Mouse (Mus musculus): ENCODE measurements around the gene Gm4340. TPM values are rescaled to one million over a fixed set of nuclear protein-coding genes. Genes with fewer than 3 reads are reported as not detected.

Gene Gm4340
- not detected for polyA plus RNA-seq (2014; fragmentation: Illumina TruSeq; extraction: RNeasy Lipid Tissue Mini Kit (QIAGEN cat#74804); ENCODE audit: low read depth, low replicate concordance)

DNA sequence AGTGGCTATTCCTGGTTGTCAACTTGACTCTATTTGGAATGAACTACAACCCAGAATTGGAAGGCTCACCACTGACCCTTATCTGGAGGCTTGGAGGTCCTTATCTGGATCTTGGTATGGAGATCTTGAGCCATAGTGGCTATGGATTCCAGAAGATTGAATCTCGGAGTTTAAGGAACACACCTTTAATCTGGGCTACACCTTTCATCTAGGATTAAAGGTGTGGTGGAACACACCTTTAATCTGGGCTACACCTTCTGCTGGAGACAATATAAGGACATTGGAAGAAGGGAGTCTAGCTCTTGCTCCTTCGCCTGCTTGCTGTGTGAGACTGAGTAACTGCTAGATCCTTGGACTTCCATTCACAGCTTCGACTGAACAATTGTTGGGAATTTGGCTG, at the start of gene Gm4340:
Gm4340 (plus strand) TSS at position 301 of the 400 bp plus-strand sequence.

GRCm38 (mm10) chr10:104151197-104151596, 42.6 kb upstream of the Gm4340 start, which contains the start of gene Gm6763:
Gene Gm6763 (plus strand): TSS chr10:104151497.

GRCm38 (mm10) chr10:104159706-104160105, 34.1 kb upstream of the Gm4340 start, which contains the start of gene Gm8764:
Gene Gm8764 (plus strand): TSS chr10:104160006.

GRCm38 (mm10) chr10:104168215-104168614, 25.6 kb upstream of the Gm4340 start, which contains the start of gene Gm21304:
Gene Gm21304 (plus strand): TSS chr10:104168515.

DNA sequence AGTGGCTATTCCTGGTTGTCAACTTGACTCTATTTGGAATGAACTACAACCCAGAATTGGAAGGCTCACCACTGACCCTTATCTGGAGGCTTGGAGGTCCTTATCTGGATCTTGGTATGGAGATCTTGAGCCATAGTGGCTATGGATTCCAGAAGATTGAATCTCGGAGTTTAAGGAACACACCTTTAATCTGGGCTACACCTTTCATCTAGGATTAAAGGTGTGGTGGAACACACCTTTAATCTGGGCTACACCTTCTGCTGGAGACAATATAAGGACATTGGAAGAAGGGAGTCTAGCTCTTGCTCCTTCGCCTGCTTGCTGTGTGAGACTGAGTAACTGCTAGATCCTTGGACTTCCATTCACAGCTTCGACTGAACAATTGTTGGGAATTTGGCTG, 17.1 kb upstream of the Gm4340 start, which contains the start of gene Gm21312:
Gm21312 (plus strand) TSS at position 301 of the 400 bp plus-strand sequence.

DNA sequence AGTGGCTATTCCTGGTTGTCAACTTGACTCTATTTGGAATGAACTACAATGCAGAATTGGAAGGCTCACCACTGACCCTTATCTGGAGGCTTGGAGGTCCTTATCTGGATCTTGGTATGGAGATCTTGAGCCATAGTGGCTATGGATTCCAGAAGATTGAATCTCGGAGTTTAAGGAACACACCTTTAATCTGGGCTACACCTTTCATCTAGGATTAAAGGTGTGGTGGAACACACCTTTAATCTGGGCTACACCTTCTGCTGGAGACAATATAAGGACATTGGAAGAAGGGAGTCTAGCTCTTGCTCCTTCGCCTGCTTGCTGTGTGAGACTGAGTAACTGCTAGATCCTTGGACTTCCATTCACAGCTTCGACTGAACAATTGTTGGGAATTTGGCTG, 8.6 kb upstream of the Gm4340 start, which contains the start of gene Gm20765:
Gm20765 (plus strand) TSS at position 301 of the 400 bp plus-strand sequence.

Other genes starting within 250 kb of the Gm4340 start
- not detected for gene Gm21293, start 51.1 kb upstream of the Gm4340 start, polyA plus RNA-seq (2014; fragmentation: Illumina TruSeq; extraction: RNeasy Lipid Tissue Mini Kit (QIAGEN cat#74804); ENCODE audit: low read depth, low replicate concordance)
- not detected for gene Gm6763, start 42.5 kb upstream of the Gm4340 start, polyA plus RNA-seq (2014; fragmentation: Illumina TruSeq; extraction: RNeasy Lipid Tissue Mini Kit (QIAGEN cat#74804); ENCODE audit: low read depth, low replicate concordance)
- not detected for gene Gm8764, start 34.0 kb upstream of the Gm4340 start, polyA plus RNA-seq (2014; fragmentation: Illumina TruSeq; extraction: RNeasy Lipid Tissue Mini Kit (QIAGEN cat#74804); ENCODE audit: low read depth, low replicate concordance)
- gene Gm21304, start 25.5 kb upstream of the Gm4340 start, polyA plus RNA-seq (2014; fragmentation: Illumina TruSeq; extraction: RNeasy Lipid Tissue Mini Kit (QIAGEN cat#74804); ENCODE audit: low read depth, low replicate concordance), result not detected
- not detected for gene Gm21312, start 17.0 kb upstream of the Gm4340 start, polyA plus RNA-seq (2014; fragmentation: Illumina TruSeq; extraction: RNeasy Lipid Tissue Mini Kit (QIAGEN cat#74804); ENCODE audit: low read depth, low replicate concordance)
- not detected for gene Gm20765, start 8.5 kb upstream of the Gm4340 start, polyA plus RNA-seq (2014; fragmentation: Illumina TruSeq; extraction: RNeasy Lipid Tissue Mini Kit (QIAGEN cat#74804); ENCODE audit: low read depth, low replicate concordance)